Mouse (Mus musculus) myocyte (in vitro differentiated cells): ENCODE results near the gene Mapkapk5. TPM values are rescaled to one million over a fixed set of nuclear protein-coding genes. Genes with fewer than 3 reads are reported as not detected.
"Not testable (repeated sequence)": the region's sequence is repeated elsewhere in the genome, so short reads cannot be mapped to it uniquely, and the experiment has no call there.

Source experiments
- H3K27me3 ChIP-seq: one replicate; pipeline ENCODE4 v1.6.1; 2011; ENCODE audit not compliant: control insufficient read depth, insufficient read depth, insufficient read length
- H3K36me3 ChIP-seq: one replicate; pipeline ENCODE4 v1.6.1; 2011; ENCODE audit not compliant: control insufficient read depth, insufficient read depth
- H3K4me2 ChIP-seq: one replicate; pipeline ENCODE4 v1.6.1; 2011; ENCODE audit warnings: low read depth, control low read depth
- H3K4me3 ChIP-seq: one replicate; pipeline ENCODE4 v1.5.1; 2011; ENCODE audit warnings: mild to moderate bottlenecking, control low read depth, moderate library complexity
- H3K79me2 ChIP-seq: one replicate; pipeline ENCODE4 v1.6.1; 2011; ENCODE audit not compliant: control insufficient read depth, insufficient read depth
- H3ac ChIP-seq: one replicate; pipeline ENCODE4 v1.6.1; 2011; ENCODE audit not compliant: control insufficient read depth, insufficient read length
- CEBPB ChIP-seq: IDR thresholded peaks from 2 replicates; pipeline ENCODE4 v1.6.1; 2011; ENCODE audit warnings: mild to moderate bottlenecking, moderate library complexity; ENCODE audit not compliant: poor library complexity, insufficient read depth, severe bottlenecking
- E2F4 ChIP-seq: IDR thresholded peaks from one replicate; pipeline ENCODE4 v1.6.1; 2011; ENCODE audit warnings: mild to moderate bottlenecking, control low read depth, moderate library complexity; ENCODE audit not compliant: insufficient read depth
- MAX ChIP-seq: IDR thresholded peaks from one replicate; pipeline ENCODE4 v1.6.1; 2011; ENCODE audit warnings: low read depth, mild to moderate bottlenecking, control low read depth
- MYOD1 ChIP-seq, 3 experiments: IDR thresholded peaks; one replicate each; pipeline ENCODE4 v1.6.1; 2011; ENCODE audit warnings: control low read depth in 2 of 3, low read depth in 2 of 3, mild to moderate bottlenecking in 2 of 3, moderate library complexity in 1 of 3; ENCODE audit not compliant: insufficient read length in 2 of 3, control insufficient read depth in 1 of 3
- MYOG ChIP-seq, 3 experiments: IDR thresholded peaks; one replicate each; pipeline ENCODE4 v1.6.1; 2011; ENCODE audit warnings: control low read depth in 2 of 3, low read depth in 2 of 3, mild to moderate bottlenecking in 2 of 3; ENCODE audit not compliant: insufficient read length in 2 of 3, control insufficient read depth in 1 of 3, insufficient read depth in 1 of 3
- POLR2A ChIP-seq: IDR thresholded peaks from one replicate; pipeline ENCODE4 v1.6.1; 2011; ENCODE audit warnings: low read depth, mild to moderate bottlenecking, control low read depth, moderate library complexity; ENCODE audit not compliant: insufficient read length
- POLR2AphosphoS2 ChIP-seq: IDR thresholded peaks from one replicate; pipeline ENCODE4 v1.6.1; 2011; ENCODE audit warnings: low read depth, control low read depth; ENCODE audit not compliant: insufficient read length
- REST ChIP-seq: IDR thresholded peaks from one replicate; pipeline ENCODE4 v1.6.1; 2011; ENCODE audit warnings: mild to moderate bottlenecking, control low read depth, moderate library complexity; ENCODE audit not compliant: insufficient read depth, insufficient read length
- SRF ChIP-seq: IDR thresholded peaks from one replicate; pipeline ENCODE4 v1.6.1; 2011; ENCODE audit warnings: low read depth; ENCODE audit not compliant: control insufficient read depth, insufficient read length
- TCF12 ChIP-seq: IDR thresholded peaks from one replicate; pipeline ENCODE4 v1.6.1; 2011; ENCODE audit warnings: mild to moderate bottlenecking, control low read depth; ENCODE audit not compliant: poor library complexity, insufficient read depth, severe bottlenecking
- TCF3 ChIP-seq: IDR thresholded peaks from one replicate; pipeline ENCODE4 v1.6.1; 2011; ENCODE audit warnings: low read depth, control low read depth; ENCODE audit not compliant: insufficient read length
- USF1 ChIP-seq: IDR thresholded peaks from one replicate; pipeline ENCODE4 v1.6.1; 2011; ENCODE audit warnings: low read depth, mild to moderate bottlenecking, control low read depth, moderate library complexity
- polyA plus RNA-seq: library from polyadenylated mRNA; unstranded; fragments of >200 nt; fragmentation: generic; extraction: Trizol; gene quantifications from one replicate; pipeline ENCODE4 v1.2.1, GENCODE M21; 2012; ENCODE audit warnings: missing spikeins

Mapkapk5 gene
- polyA plus RNA-seq, 1 experiment, result 100 TPM

DNA sequence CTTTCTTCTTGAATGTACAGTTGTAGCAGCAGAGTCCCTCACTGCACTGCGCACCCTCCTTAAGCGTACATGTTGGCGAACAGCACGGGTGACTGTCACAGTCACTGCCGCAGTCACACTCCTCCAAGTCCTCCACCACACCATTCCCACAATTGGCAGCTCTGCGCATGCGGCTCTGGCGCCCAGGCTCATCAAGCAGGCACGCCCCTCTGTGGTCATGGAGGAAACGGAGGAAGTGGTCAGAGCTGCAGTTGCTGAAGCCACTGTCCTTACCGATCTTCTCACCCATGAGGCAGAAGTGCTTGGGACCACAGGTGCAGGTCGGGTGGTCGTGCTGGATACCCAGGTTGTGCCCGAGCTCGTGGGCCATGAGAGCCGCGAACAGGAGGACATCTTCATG is 25.9 kb downstream of the Mapkapk5 start:
- H3K79me2 ChIP-seq, H3K27me3 ChIP-seq, H3K4me3 ChIP-seq, H3ac ChIP-seq, H3K4me2 ChIP-seq: not testable (repeated sequence)
- peaks cover 22% of the 10 kb centered on the region for H3K36me3 ChIP-seq
- TF ChIP-seq POLR2AphosphoS2, result peak; percentile 47

DNA sequence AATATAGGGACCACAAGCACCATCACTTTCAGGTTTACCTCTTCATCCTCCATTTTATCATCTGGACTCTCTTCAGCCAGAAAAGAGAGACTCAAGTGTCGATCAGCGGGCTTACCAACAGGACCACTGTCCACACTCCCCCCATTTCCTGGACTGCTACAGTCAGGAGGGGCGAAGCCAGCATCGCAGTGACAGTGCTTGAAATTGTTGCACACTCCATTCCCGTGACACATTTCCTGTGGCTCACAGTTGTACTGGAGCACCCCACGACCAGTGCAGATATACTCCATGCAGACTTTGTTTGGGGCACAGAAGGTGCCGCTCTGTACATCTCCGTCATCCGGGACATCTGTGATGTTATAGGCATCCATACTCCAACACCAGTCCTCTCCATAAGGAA is 26.7 kb downstream of the Mapkapk5 start:
- Histone ChIP-seq H3K36me3 (peaks cover 22% of the 10 kb centered on the region), H3K27me3 (no peaks in the 10 kb centered on the region), H3ac (no peak overlapping the region), H3K4me3 (no peak overlapping the region), H3K4me2 (no peak overlapping the region), H3K79me2 (no peaks in the 10 kb centered on the region)
- no peak for TF ChIP-seq TCF3
- no peak for TF ChIP-seq MAX
- no peak for TF ChIP-seq E2F4
- no peak for TF ChIP-seq POLR2AphosphoS2
- no peak for TF ChIP-seq MYOG (IDR thresholded peaks at IDR 0.05; ENCODE audit: control insufficient read depth in 1 of 3, insufficient read depth in 1 of 3, insufficient read length in 2 of 3, low read depth in 2 of 3)
- TF ChIP-seq POLR2A, result no peak
- no peak for TF ChIP-seq USF1
- TF ChIP-seq CEBPB, result no peak
- no peak for TF ChIP-seq REST
- no peak for TF ChIP-seq SRF
- no peak for TF ChIP-seq MYOD1 (IDR thresholded peaks at IDR 0.05; ENCODE audit: control insufficient read depth in 1 of 3, insufficient read length in 2 of 3, low read depth in 2 of 3)
- no peak for TF ChIP-seq TCF12

DNA sequence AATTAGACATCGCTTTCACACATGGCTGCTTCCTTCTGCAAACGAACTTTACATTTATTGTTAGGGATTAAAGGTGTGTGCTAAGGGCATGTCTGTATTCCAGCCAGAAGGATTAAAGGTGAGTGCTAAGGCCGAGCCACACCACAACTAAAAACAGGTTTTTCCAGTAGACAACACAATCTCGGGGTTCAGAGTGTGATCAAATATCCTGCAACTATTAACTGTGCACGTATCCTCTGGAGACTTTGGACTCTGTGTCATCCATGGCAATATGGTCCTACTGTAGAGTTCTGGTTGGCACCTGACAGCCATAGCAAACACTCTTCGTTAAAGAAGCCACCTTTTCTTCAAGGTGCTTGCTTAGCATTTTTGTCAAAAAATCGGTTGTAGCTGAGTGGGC is 35.7 kb downstream of the Mapkapk5 start:
- Histone ChIP-seq H3K4me2 (no peak overlapping the region), H3K27me3 (no peaks in the 10 kb centered on the region), H3ac (no peak overlapping the region), H3K79me2 (no peaks in the 10 kb centered on the region), H3K4me3 (no peak overlapping the region), H3K36me3 (no peaks in the 10 kb centered on the region)
- TF ChIP-seq E2F4, result no peak
- TF ChIP-seq TCF3, result no peak
- no peak for TF ChIP-seq REST
- TF ChIP-seq MYOD1 (IDR thresholded peaks at IDR 0.05; ENCODE audit: control insufficient read depth in 1 of 3, insufficient read length in 2 of 3, low read depth in 2 of 3), result no peak
- no peak for TF ChIP-seq POLR2AphosphoS2
- no peak for TF ChIP-seq MAX
- no peak for TF ChIP-seq POLR2A
- TF ChIP-seq TCF12, result no peak
- no peak for TF ChIP-seq USF1
- no peak for TF ChIP-seq CEBPB
- no peak for TF ChIP-seq MYOG (IDR thresholded peaks at IDR 0.05; ENCODE audit: control insufficient read depth in 1 of 3, insufficient read depth in 1 of 3, insufficient read length in 2 of 3, low read depth in 2 of 3)

DNA sequence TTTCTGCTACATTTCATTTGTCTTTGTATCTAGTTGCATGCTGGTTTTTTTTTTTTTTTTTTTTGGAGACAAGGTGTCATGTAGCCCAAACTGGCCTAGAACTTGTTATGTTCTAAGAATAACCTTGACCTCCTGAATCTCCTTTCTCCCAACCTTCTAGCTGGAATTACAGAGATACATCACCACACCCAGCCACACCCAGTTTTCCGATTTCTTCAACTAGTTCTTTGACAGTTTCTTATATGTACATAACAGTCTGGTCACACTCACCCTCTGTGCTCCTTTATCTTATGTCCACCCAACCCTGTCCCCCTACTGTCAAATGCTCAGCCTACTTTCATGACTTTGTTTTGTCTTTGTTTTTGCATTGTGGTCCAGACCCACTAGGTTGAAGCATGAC is 38.9 kb downstream of the Mapkapk5 start:
- Histone ChIP-seq H3K4me2 (no peak overlapping the region), H3K36me3 (no peaks in the 10 kb centered on the region)
- no peak for TF ChIP-seq POLR2A
- TF ChIP-seq POLR2AphosphoS2, result no peak
- TF ChIP-seq REST, result no peak
- no peak for TF ChIP-seq E2F4
- no peak for TF ChIP-seq MYOG (IDR thresholded peaks at IDR 0.05; ENCODE audit: control insufficient read depth in 1 of 3, insufficient read depth in 1 of 3, insufficient read length in 2 of 3, low read depth in 2 of 3)
- TF ChIP-seq TCF3, result no peak
- no peak for TF ChIP-seq USF1
- TF ChIP-seq MAX, result no peak
- TF ChIP-seq CEBPB, result no peak
- TF ChIP-seq SRF, result no peak
- TF ChIP-seq TCF12, result no peak
- no peak for TF ChIP-seq MYOD1 (IDR thresholded peaks at IDR 0.05; ENCODE audit: control insufficient read depth in 1 of 3, insufficient read length in 2 of 3, low read depth in 2 of 3)

DNA sequence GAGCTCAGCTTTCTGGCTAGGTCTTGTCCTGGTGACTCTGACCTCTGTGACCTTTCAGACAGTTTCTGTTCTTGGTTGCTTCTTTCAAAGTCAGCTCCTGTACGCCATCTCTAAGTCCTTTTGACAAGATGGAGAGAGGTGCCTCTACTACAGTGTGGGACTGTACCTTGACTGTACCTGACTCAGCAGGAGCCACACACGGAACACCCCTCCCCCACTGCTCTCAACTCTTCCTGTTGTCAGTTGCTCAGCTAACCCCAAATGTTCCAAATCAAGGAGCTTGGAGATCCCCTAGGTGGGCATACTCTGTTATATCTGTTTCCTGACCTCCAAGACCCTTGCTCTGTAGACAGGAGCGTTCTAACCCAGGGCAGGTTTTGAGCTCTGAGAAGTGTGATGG is 42.5 kb downstream of the Mapkapk5 start, which contains the start of gene Adam1b:
Gene Adam1b (minus strand): TSS at position 205 of the 400 bp plus-strand sequence.
- Histone ChIP-seq H3K4me2 (no peak within 1 kb of the TSS), H3K79me2 (no peaks in the 10 kb centered on the region), H3K4me3 (no peak within 1 kb of the TSS), H3K27me3 (peaks cover 23% of the 10 kb centered on the region), H3K36me3 (no peaks in the 10 kb centered on the region), H3ac (no peak within 1 kb of the TSS)
- TF ChIP-seq USF1 (no peak), SRF (no peak), MAX (no peak), CEBPB (no peak), POLR2A (no peak), TCF3 (no peak), TCF12 (no peak), MYOD1 (IDR thresholded peaks at IDR 0.05; ENCODE audit: control insufficient read depth in 1 of 3, insufficient read length in 2 of 3, low read depth in 2 of 3) (no peak), POLR2AphosphoS2 (no peak), MYOG (IDR thresholded peaks at IDR 0.05; ENCODE audit: control insufficient read depth in 1 of 3, insufficient read depth in 1 of 3, insufficient read length in 2 of 3, low read depth in 2 of 3) (no peak)

More for the DNA sequence above, 38.9 kb downstream of the Mapkapk5 start:
- Histone ChIP-seq H3ac (no peak overlapping the region), H3K4me3 (no peak overlapping the region), H3K79me2 (no peaks in the 10 kb centered on the region), H3K27me3 (peaks cover 10% of the 10 kb centered on the region)

DNA sequence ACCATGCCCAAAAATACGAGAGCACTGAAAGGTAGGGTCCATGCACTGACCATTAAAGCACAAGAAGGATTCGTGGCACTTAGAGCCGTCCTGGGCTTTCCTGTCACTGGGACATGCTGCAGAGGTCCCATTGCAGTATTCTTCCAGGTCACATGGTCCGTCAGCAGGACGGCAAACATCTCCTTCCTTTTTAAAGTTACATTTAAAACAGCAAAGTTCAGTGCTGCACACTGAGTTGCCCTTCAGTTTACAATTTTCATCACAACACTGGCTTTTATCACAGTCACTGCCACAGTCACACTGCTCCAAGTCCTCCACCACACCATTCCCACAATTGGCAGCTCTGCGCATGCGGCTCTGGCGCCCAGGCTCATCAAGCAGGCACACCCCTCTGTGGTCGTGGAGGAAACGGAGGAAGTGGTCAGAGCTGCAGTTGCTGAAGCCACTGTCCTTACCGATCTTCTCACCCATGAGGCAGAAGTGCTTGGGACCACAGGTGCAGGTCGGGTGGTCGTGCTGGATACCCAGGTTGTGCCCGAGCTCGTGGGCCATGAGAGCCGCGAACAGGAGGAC is 44.2 kb downstream of the Mapkapk5 start:
- not testable (repeated sequence) for H3ac ChIP-seq, H3K36me3 ChIP-seq, H3K79me2 ChIP-seq, H3K4me3 ChIP-seq, H3K4me2 ChIP-seq
- H3K27me3 ChIP-seq, result peaks cover 23% of the 10 kb centered on the region
